Mouse (Mus musculus): ENCODE data around the gene Slc38a7. TPM values are rescaled to one million over a fixed set of nuclear protein-coding genes. Genes with fewer than 3 reads are reported as not detected.
"Not testable (repeated sequence)": the region's sequence is repeated elsewhere in the genome, so short reads cannot be mapped to it uniquely, and the experiment has no call there.

Gene Slc38a7
- polyA plus RNA-seq, 1 experiment from 2014 or later: 9.4 TPM

- no peaks in the 10 kb centered on the region for H3K9me3 ChIP-seq (ENCODE audit: low read length)
- DNase-seq (peak; percentile 88), ATAC-seq (peak; percentile 26)
- H3K4me3 ChIP-seq (ENCODE audit: low read depth, low read length): peak overlapping the region; percentile 36
- 14% methylated on average over 16 of the region's 16 CpGs for WGBS (ENCODE audit: insufficient replicate concordance)
- peaks cover 4% of the 10 kb centered on the region; the same call in 1 of the 2 replicates for H3K36me3 ChIP-seq (replicated peaks; ENCODE audit: insufficient read depth, low read length)
- H3K4me2 ChIP-seq (ENCODE audit: low read depth, low read length): peak overlapping the region; percentile 70
- no peaks in the 10 kb centered on the region for H3K27me3 ChIP-seq (ENCODE audit: insufficient read depth, low read length)
- peak overlapping the region; percentile 83 for H3K27ac ChIP-seq (ENCODE audit: low read depth)
- H3K9ac ChIP-seq (replicated peaks): peak overlapping the region; percentile 38
- H3K4me1 ChIP-seq (ENCODE audit: insufficient read depth): peaks cover 16% of the 10 kb centered on the region
- no peak for TF ChIP-seq EP300 (IDR thresholded peaks at IDR 0.05; ENCODE audit: low read depth)
- TF ChIP-seq CTCF (IDR thresholded peaks at IDR 0.05; ENCODE audit: low read depth): peak; percentile 97
Observed at GRCm38 (mm10) chr8:95832603-95833434, 20.5 kb downstream of the Slc38a7 start.

GRCm38 (mm10) chr8:95830144-95830543 lies 23.2 kb downstream of the Slc38a7 start:
- DNase-seq (no peak), ATAC-seq (no peak)
- Histone ChIP-seq H3K9ac (replicated peaks) (no peak overlapping the region), H3K4me2 (ENCODE audit: low read depth, low read length) (no peak overlapping the region), H3K4me3 (ENCODE audit: low read depth, low read length) (no peak overlapping the region), H3K36me3 (replicated peaks; ENCODE audit: insufficient read depth, low read length) (no peaks in the 10 kb centered on the region), H3K4me1 (ENCODE audit: insufficient read depth) (peaks cover 16% of the 10 kb centered on the region), H3K27ac (ENCODE audit: low read depth) (no peak overlapping the region), H3K9me3 (ENCODE audit: low read length) (no peaks in the 10 kb centered on the region), H3K27me3 (ENCODE audit: insufficient read depth, low read length) (no peaks in the 10 kb centered on the region)
- WGBS (ENCODE audit: insufficient replicate concordance): 61% methylated on average over 3 of the region's 3 CpGs
- TF ChIP-seq EP300 (IDR thresholded peaks at IDR 0.05; ENCODE audit: low read depth): no peak
- no peak for TF ChIP-seq CTCF (IDR thresholded peaks at IDR 0.05; ENCODE audit: low read depth)

GRCm38 (mm10) chr8:95825162-95825561 lies 28.2 kb downstream of the Slc38a7 start, which contains the start of gene Sap18b:
Gene Sap18b (plus strand): TSS chr8:95825346.
- DNase-seq; H3K4me1 ChIP-seq (ENCODE audit: insufficient read depth); H3K9me3 ChIP-seq (ENCODE audit: low read length); H3K9ac ChIP-seq (replicated peaks); ATAC-seq; H3K36me3 ChIP-seq (replicated peaks; ENCODE audit: insufficient read depth, low read length); H3K27me3 ChIP-seq (ENCODE audit: insufficient read depth, low read length); H3K27ac ChIP-seq (ENCODE audit: low read depth); H3K4me3 ChIP-seq (ENCODE audit: low read depth, low read length); H3K4me2 ChIP-seq (ENCODE audit: low read depth, low read length): not testable (repeated sequence)
- 64% methylated on average over 25 of the region's 25 CpGs for WGBS (ENCODE audit: insufficient replicate concordance)

GRCm38 (mm10) chr8:95822699-95823098 lies 30.6 kb downstream of the Slc38a7 start:
- 61% methylated on average over 3 of the region's 3 CpGs for WGBS (ENCODE audit: insufficient replicate concordance)
- Histone ChIP-seq H3K27ac (ENCODE audit: low read depth) (no peak overlapping the region), H3K36me3 (replicated peaks; ENCODE audit: insufficient read depth, low read length) (no peaks in the 10 kb centered on the region), H3K9me3 (ENCODE audit: low read length) (no peaks in the 10 kb centered on the region), H3K4me1 (ENCODE audit: insufficient read depth) (no peaks in the 10 kb centered on the region), H3K9ac (replicated peaks) (no peak overlapping the region), H3K4me2 (ENCODE audit: low read depth, low read length) (no peak overlapping the region), H3K27me3 (ENCODE audit: insufficient read depth, low read length) (no peaks in the 10 kb centered on the region), H3K4me3 (ENCODE audit: low read depth, low read length) (no peak overlapping the region)
- ATAC-seq (no peak), DNase-seq (no peak)
- TF ChIP-seq EP300 (IDR thresholded peaks at IDR 0.05; ENCODE audit: low read depth) (no peak), CTCF (IDR thresholded peaks at IDR 0.05; ENCODE audit: low read depth) (no peak)

GRCm38 (mm10) chr8:95822096-95822495 lies 31.2 kb downstream of the Slc38a7 start:
- Histone ChIP-seq H3K27ac (ENCODE audit: low read depth) (peak overlapping the region; percentile 49; the same call in 1 of the 2 replicates), H3K36me3 (replicated peaks; ENCODE audit: insufficient read depth, low read length) (no peaks in the 10 kb centered on the region), H3K4me1 (ENCODE audit: insufficient read depth) (no peaks in the 10 kb centered on the region), H3K27me3 (ENCODE audit: insufficient read depth, low read length) (no peaks in the 10 kb centered on the region), H3K4me2 (ENCODE audit: low read depth, low read length) (no peak overlapping the region), H3K4me3 (ENCODE audit: low read depth, low read length) (no peak overlapping the region), H3K9me3 (ENCODE audit: low read length) (no peaks in the 10 kb centered on the region), H3K9ac (replicated peaks) (no peak overlapping the region)
- no peak for TF ChIP-seq CTCF (IDR thresholded peaks at IDR 0.05; ENCODE audit: low read depth)
- TF ChIP-seq EP300 (IDR thresholded peaks at IDR 0.05; ENCODE audit: low read depth): no peak
- DNase-seq (no peak), ATAC-seq (no peak)
- WGBS (ENCODE audit: insufficient replicate concordance): 68% methylated on average over 5 of the region's 5 CpGs

GRCm38 (mm10) chr8:95821266-95821665 lies 32.1 kb downstream of the Slc38a7 start:
- DNase-seq (no peak), ATAC-seq (peak; percentile 92)
- TF ChIP-seq CTCF (IDR thresholded peaks at IDR 0.05; ENCODE audit: low read depth) (no peak), EP300 (IDR thresholded peaks at IDR 0.05; ENCODE audit: low read depth) (no peak)
- WGBS (ENCODE audit: insufficient replicate concordance): 60% methylated on average over 6 of the region's 6 CpGs
- no peaks in the 10 kb centered on the region for H3K27me3 ChIP-seq (ENCODE audit: insufficient read depth, low read length)
- no peak overlapping the region for H3K4me3 ChIP-seq (ENCODE audit: low read depth, low read length)
- H3K4me1 ChIP-seq (ENCODE audit: insufficient read depth): no peaks in the 10 kb centered on the region
- H3K27ac ChIP-seq (ENCODE audit: low read depth): peak overlapping the region; percentile 58
- H3K9ac ChIP-seq (replicated peaks): no peak overlapping the region
- no peaks in the 10 kb centered on the region for H3K36me3 ChIP-seq (replicated peaks; ENCODE audit: insufficient read depth, low read length)
- no peaks in the 10 kb centered on the region for H3K9me3 ChIP-seq (ENCODE audit: low read length)
- no peak overlapping the region for H3K4me2 ChIP-seq (ENCODE audit: low read depth, low read length)
